Mouse (Mus musculus): ENCODE measurements at regions not wholly inside any gene's neighbourhood (a gene's known extent, or its start where the extent isn't known, plus 50 kb on each side); places are given as distances from the start of the nearest gene placed in this dataset.

GRCm38 (mm10) chr13:16670736-16671135, 659.1 kb downstream of the Inhba start:
- no peak for ATAC-seq

GRCm38 (mm10) chr13:16676873-16677272, 665.2 kb downstream of the Inhba start:
- no peak for ATAC-seq

- no peak for ATAC-seq
Observed at GRCm38 (mm10) chr13:16678246-16679024, 666.8 kb downstream of the Inhba start.

- ATAC-seq, result no peak
Observed at GRCm38 (mm10) chr13:16694201-16694600, 682.5 kb downstream of the Inhba start.

- ATAC-seq, result no peak
Observed at GRCm38 (mm10) chr13:16700934-16701333, 689.3 kb downstream of the Inhba start.

- ATAC-seq, result no peak
Observed at GRCm38 (mm10) chr13:16702138-16702537, 690.5 kb downstream of the Inhba start.

- ATAC-seq, result no peak
Observed at GRCm38 (mm10) chr13:16705217-16706104, 693.8 kb downstream of the Inhba start.

GRCm38 (mm10) chr13:16706105-16706442, 694.4 kb downstream of the Inhba start:
- ATAC-seq, result no peak

GRCm38 (mm10) chr13:16715296-16715960, 703.8 kb downstream of the Inhba start:
- ATAC-seq, result no peak

GRCm38 (mm10) chr13:16716340-16716739, 704.7 kb downstream of the Inhba start:
- no peak for ATAC-seq

- ATAC-seq, result no peak
Observed at GRCm38 (mm10) chr13:16716796-16717749, 705.4 kb downstream of the Inhba start.

- no peak for ATAC-seq
Observed at GRCm38 (mm10) chr13:16720090-16720489, 708.4 kb downstream of the Inhba start.

GRCm38 (mm10) chr13:16725350-16725749, 713.7 kb downstream of the Inhba start:
- no peak for ATAC-seq

GRCm38 (mm10) chr13:16738313-16738712, 726.7 kb downstream of the Inhba start:
- ATAC-seq, result no peak

GRCm38 (mm10) chr13:16739563-16739962, 727.9 kb downstream of the Inhba start:
- ATAC-seq, result no peak

GRCm38 (mm10) chr13:16744237-16744636, 732.6 kb downstream of the Inhba start:
- ATAC-seq, result no peak

GRCm38 (mm10) chr13:16745644-16746043, 734.0 kb downstream of the Inhba start:
- no peak for ATAC-seq

- no peak for ATAC-seq
Observed at GRCm38 (mm10) chr13:16746451-16746850, 734.8 kb downstream of the Inhba start.

- ATAC-seq, result no peak
Observed at GRCm38 (mm10) chr13:16756264-16756663, 744.6 kb downstream of the Inhba start.

GRCm38 (mm10) chr13:16760045-16760444, 748.4 kb downstream of the Inhba start:
- ATAC-seq, result no peak

- no peak for ATAC-seq
Observed at GRCm38 (mm10) chr13:16761415-16761814, 749.8 kb downstream of the Inhba start.

- no peak for ATAC-seq
Observed at GRCm38 (mm10) chr13:16762326-16762725, 750.7 kb downstream of the Inhba start.

All from activated CD4-positive, CD25-positive, alpha-beta regulatory T cell, adult 4 months (primary cell).